Mouse (Mus musculus): ENCODE measurements around the gene Ypel2. TPM values are rescaled to one million over a fixed set of nuclear protein-coding genes. Genes with fewer than 3 reads are reported as not detected.
A peak's percentile ranks its signal among the peaks of the same experiment; 100 is the strongest.

Gene Ypel2
- polyA plus RNA-seq, 1 experiment = 21.6 TPM

GRCm38 (mm10) chr11:86930636-86931180 lies 62.8 kb downstream of the Ypel2 start:
- no peak for DNase-seq (ENCODE audit: low spot score)

DNA sequence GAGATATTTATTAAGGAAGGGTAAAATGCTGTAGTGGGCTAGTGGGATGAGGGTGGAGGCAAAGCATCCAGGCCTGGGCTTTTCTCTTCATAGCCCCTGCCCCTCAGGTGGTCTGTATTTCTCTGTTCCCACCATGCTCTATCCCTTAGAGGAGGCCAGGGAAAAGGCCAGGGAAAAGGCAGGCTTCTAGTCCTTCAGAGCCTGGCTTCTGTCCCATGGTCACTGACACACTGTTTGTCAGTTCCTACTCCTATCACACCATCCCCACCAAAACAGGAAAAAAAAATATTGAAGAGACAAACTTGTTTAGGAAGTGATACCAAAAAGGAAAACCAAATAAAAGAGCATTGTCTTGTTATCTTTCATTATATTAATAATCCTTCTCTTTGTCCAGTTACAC lies 63.5 kb downstream of the Ypel2 start:
- DNase-seq (ENCODE audit: low spot score) = no peak

DNA sequence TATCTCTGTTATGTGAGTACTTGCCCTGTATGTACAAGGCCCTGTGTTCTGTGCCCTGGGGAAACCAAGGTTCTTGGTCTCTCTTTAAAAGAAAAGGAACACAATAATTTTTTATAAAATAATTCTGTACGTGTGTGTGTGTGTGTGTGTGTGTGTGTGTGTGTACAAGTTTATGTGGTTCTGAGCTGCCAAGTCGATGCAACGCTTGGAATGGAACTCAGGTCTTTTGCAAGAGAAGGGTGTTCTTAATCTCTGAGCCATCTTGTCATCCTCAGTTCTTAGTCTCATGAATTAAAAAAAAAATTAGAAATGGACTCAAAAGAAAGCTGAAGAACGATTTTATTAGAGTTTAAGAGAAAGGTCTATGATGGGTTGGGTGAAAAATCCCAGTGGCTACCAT lies 64.0 kb downstream of the Ypel2 start:
- DNase-seq (ENCODE audit: low spot score) = no peak

GRCm38 (mm10) chr11:86925085-86925638 lies 68.3 kb downstream of the Ypel2 start:
- no peak for DNase-seq (ENCODE audit: low spot score)

GRCm38 (mm10) chr11:86924629-86925028 lies 68.9 kb downstream of the Ypel2 start:
- DNase-seq (ENCODE audit: low spot score) = no peak

DNA sequence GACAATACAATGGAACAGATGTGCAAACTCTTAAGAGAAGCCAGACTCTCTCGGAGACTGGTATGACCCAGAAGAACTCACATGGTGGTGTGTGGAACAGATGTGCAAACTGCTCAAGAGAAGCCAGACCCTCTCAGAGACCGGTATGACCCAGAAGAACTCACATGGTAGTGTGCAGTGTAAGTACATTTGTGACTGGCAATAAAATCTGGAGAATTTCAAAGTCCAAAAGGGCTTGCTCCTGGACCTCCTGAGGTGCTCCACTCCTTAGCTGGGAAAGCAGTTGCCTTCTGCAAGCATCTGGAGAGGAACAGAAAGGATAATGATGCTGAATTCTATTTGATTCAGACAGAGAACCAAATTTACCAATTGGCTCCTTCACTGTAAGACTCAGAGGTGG lies 69.9 kb downstream of the Ypel2 start:
- no peak for DNase-seq (ENCODE audit: low spot score)

DNA sequence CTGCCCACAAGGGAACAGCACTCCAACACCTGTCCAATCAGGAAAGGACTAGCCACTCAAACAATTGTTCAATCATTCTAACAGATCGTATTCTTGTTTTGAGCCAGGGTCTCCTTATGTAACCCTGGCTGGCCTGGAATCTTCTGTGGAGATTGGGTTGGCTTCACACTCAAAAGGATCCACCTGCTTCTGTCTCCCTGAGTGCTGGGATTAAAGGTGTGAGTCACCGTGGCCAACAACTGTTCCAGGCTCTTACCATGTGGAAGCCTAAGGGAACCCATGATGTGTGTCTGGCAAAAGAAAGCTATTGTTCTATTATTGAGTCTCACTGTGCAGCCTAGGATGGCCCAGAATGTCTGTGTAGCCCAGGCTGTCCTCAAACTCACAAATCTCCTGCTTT lies 71.5 kb downstream of the Ypel2 start:
- no peak for DNase-seq (ENCODE audit: low spot score)

GRCm38 (mm10) chr11:86921335-86921734 lies 72.2 kb downstream of the Ypel2 start:
- peak; percentile 32 for DNase-seq (ENCODE audit: low spot score)

DNA sequence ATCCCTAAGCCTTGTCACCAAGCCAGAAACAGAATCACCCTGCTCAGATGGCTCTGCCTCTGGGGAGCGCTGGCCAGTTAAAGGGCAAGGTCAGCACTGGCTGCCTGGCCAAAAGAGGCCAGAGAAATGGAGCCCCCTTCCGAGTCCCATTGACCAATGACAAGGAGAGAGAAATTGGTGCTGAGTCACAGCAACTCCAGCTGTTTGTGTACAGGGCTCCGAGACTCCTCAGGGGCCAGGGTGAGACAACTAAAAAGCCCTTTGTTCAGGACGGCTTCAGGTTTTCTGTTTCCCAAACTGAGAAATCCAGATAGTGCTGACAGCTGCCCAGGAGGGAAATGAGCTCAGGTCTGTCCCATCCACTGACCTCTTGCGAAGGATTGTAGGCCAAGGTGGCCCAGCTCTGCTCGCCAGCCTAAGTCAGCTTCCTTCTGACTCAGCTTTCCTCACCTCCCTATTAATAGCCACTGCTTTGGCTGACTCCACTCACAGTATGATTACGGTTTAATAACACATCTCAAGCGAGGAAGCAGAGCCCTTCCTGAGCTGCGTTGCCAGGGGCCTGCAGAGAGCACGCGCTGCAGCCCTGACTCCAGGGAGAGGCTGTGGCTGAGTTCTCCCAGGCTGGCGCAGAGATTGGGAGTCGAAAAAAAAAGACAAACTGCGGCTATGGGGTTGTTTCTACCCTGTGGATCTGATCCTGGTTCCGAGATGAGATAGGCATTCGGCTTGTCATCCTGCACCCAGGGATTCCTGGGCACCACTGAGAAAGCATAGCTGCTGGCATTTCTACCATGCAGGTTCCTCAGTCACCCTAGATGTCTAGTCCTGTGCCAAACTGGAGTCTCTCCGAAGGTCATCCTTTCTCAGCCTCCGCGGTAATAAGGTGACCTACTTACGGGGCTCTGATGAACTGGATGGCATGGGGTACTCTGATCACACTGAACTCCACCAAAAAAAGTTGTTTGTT lies 73.1 kb downstream of the Ypel2 start:
- DNase-seq (ENCODE audit: low spot score) = no peak

GRCm38 (mm10) chr11:86919468-86919867 lies 74.0 kb downstream of the Ypel2 start:
- DNase-seq (ENCODE audit: low spot score) = no peak

DNA sequence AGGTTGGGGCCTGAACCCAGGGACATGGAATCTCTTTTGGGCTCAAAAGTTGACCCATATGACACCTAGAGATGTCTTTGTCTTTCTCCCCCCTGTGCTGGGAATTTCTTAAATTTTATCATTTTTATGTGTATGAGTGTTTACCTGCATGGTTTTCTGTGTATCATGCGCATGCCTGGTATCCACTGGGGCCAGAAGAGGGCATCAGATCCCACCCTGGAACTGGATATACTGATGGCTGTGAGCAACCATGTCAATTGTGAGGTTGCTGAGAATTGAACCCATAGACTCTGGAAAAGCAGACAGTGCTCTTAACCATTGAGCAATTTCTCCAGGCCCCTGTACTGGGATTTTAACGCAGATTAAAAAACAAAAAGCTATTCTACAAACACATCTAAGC lies 76.0 kb downstream of the Ypel2 start:
- no peak for DNase-seq (ENCODE audit: low spot score)

DNA sequence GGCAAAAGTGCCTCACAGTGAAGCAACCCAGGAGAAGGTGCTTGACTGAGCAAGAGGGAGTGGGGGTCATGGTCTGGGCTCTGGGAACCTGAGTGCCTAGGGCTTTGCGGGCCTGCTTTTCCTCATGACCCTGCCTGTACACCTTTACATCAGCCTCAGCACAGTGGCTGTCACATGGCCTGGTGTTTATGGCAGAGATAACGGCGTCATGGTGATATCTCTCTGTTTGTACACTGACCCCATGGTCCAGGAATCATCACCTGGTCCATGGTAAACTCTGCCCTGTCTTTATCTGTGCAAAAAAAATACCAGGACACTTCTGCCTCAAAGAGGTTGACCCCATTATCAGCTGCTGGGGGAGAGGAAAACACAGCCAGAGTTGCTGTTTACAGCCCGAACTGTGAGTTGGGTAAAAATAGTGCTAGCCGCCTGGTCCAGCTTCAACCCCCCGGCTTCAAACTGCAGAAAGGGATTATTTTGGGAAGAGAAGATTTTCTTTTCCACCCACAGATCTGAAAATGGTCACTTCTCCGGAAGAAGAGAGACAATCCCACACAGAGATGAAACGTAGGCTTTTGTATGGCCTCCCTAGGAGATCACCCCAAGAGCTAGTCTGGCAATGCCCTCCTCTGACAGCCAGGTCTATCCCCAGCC lies 76.8 kb downstream of the Ypel2 start:
- no peak for DNase-seq (ENCODE audit: low spot score)

DNA sequence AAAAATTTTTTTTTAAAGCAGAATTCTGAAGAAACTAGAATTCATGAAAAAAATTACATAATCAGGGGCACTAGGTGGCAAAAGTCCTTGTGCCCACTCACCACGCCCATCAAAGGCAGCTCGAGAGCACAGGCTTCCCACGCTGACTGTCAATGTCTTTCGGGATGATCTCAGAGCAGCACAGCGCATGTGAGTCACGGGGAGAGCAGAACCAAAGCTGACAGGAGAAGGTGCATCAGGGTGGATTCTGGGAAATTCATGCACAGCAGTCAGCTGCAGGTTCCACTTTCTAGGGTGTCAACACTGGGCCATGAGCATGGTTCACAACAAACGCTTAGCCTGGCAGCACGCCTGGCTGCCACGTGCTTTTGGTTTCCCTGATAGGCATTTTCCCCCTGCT lies 79.2 kb downstream of the Ypel2 start:
- no peak for DNase-seq (ENCODE audit: low spot score)

- no peak for DNase-seq (ENCODE audit: low spot score)
Measured at GRCm38 (mm10) chr11:86910244-86910643, 83.3 kb downstream of the Ypel2 start.

DNA sequence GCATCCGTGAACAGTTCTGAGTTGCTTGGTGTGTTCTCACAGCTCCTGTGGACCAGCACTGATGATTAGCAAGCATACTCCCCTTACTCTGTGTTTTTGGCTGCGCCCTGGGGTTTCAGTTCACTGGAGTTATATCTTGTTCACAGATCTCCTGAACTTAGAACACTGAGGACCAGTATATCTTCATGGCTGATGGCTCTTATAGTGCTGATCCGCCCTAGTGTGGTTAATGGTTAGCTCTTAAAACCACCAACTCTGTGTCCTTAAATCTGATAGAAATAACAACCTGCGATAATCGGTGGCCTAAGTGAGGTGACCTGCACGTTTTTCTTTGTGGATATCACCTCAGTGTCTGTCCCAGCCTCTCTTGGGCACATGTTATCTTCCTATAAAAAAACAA lies 84.5 kb downstream of the Ypel2 start:
- DNase-seq (ENCODE audit: low spot score) = no peak

GRCm38 (mm10) chr11:86907889-86908590 lies 85.5 kb downstream of the Ypel2 start:
- DNase-seq (ENCODE audit: low spot score) = no peak

GRCm38 (mm10) chr11:86906767-86907662 lies 86.5 kb downstream of the Ypel2 start:
- no peak for DNase-seq (ENCODE audit: low spot score)

- no peak for DNase-seq (ENCODE audit: low spot score)
Measured at GRCm38 (mm10) chr11:86906257-86906656, 87.2 kb downstream of the Ypel2 start.

DNA sequence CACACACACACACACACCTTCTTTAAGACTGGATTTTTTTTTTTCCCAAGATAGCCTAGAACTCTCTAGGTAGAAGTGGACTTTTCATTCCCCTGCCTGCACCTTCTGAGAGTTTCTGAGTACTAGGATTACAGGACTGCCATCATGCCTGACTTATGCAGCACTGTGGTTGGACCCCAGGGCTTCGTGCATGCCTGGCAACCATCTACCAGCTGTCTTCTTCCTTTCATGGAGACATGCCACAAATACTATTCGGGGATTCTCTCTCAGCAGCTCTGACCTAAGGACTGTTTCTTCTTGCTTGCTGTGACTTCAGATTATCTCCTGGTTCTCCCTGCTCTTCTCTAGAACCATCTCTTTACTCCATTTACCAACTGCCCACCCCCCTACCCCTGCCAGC lies 88.2 kb downstream of the Ypel2 start:
- no peak for DNase-seq (ENCODE audit: low spot score)

- DNase-seq (ENCODE audit: low spot score) = no peak
Measured at GRCm38 (mm10) chr11:86904706-86905105, 88.8 kb downstream of the Ypel2 start.

GRCm38 (mm10) chr11:86898367-86898766 lies 95.1 kb downstream of the Ypel2 start:
- DNase-seq (ENCODE audit: low spot score) = no peak
